Mouse (Mus musculus) forebrain, embryonic 15.5 days (tissue): ENCODE results near the gene Hhex. TPM values are rescaled to one million over a fixed set of nuclear protein-coding genes. Genes with fewer than 3 reads are reported as not detected.

Source experiments
- ATAC-seq: fragments of 200-750 bp; cut with Nextera tagmentation; replicated peaks from 2 replicates; pipeline ENCODE4 v1.8.0; 2017; ENCODE audit warnings: mild to moderate bottlenecking, moderate TSS enrichment, moderate library complexity
- H3K27ac ChIP-seq: fragments of 300-500 bp; sonication (generic); replicated peaks from 2 replicates; pipeline ENCODE4 v1.5.1; 2015; ENCODE audit warnings: mild to moderate bottlenecking, inconsistent platforms
- H3K27me3 ChIP-seq: fragments of 300-500 bp; sonication (generic); 2 replicates; pipeline ENCODE4 v1.6.1; 2015; ENCODE audit warnings: inconsistent platforms
- H3K36me3 ChIP-seq: fragments of 300-500 bp; sonication (generic); 2 replicates; pipeline ENCODE4 v1.6.1; 2015; ENCODE audit warnings: mild to moderate bottlenecking, inconsistent platforms
- H3K4me1 ChIP-seq: fragments of 300-500 bp; sonication (generic); 2 replicates; pipeline ENCODE4 v1.6.1; 2015; ENCODE audit warnings: inconsistent platforms
- H3K4me2 ChIP-seq: fragments of 300-500 bp; sonication (generic); replicated peaks from 2 replicates; pipeline ENCODE4 v1.6.1; 2015; ENCODE audit warnings: mild to moderate bottlenecking, inconsistent platforms
- H3K4me3 ChIP-seq: fragments of 300-500 bp; sonication (generic); 2 replicates; pipeline ENCODE4 v1.5.1; 2015; ENCODE audit warnings: mild to moderate bottlenecking, inconsistent platforms
- H3K9ac ChIP-seq: fragments of 300-500 bp; sonication (generic); replicated peaks from 2 replicates; pipeline ENCODE4 v1.6.1; 2015; ENCODE audit warnings: mild to moderate bottlenecking, inconsistent platforms
- H3K9me3 ChIP-seq: fragments of 300-500 bp; sonication (generic); 2 replicates; pipeline ENCODE4 v1.6.1; 2016; ENCODE audit warnings: inconsistent platforms
- WGBS: fragments of 180-500 bp; shearing (Covaris S2); methylation state at CpG from one replicate; pipeline ENCODE4 v1.1.7; 2015; ENCODE audit warnings: mixed read lengths; 5-methylcytosine and 5-hydroxymethylcytosine counted together
- polyA plus RNA-seq: library from polyadenylated mRNA; unstranded; fragments of >200 nt; fragmentation: Nextera tagmentation; extraction: Ambion mirVana; gene quantifications from 2 replicates; pipeline ENCODE4 v1.2.1, GENCODE M21; 2015

Hhex gene
- polyA plus RNA-seq, 1 experiment from 2014 or later, result 4.1 TPM

DNA sequence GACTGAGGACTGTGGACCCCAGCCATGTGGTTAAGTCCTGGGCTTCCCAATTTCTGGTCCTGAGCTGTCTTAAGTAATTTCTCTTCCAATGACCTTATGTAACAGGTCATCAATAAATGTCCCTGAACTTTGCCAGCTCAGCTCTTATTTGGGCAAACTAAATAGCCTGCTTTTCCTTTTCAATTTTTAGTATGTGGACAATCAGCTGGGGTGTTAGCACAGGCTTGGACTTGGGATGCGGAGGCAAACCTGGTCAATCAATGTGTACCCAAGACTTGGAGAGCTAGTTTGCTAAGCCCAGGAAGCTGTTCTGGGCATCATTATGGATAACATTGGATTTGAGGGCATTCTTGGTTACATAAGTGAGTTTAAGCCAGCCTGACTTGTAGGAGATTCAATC lies 21.4 kb downstream of the Hhex start:
- H3K4me3 ChIP-seq, result no peak overlapping the region
- H3K9me3 ChIP-seq, result no peaks in the 10 kb centered on the region
- no peak overlapping the region for H3K4me2 ChIP-seq
- H3K27me3 ChIP-seq, result no peaks in the 10 kb centered on the region
- no peak overlapping the region for H3K27ac ChIP-seq
- H3K9ac ChIP-seq, result no peak overlapping the region
- WGBS, result 98% methylated on average over 1 of the region's 1 CpGs
- H3K36me3 ChIP-seq, result no peaks in the 10 kb centered on the region
- no peaks in the 10 kb centered on the region for H3K4me1 ChIP-seq
- ATAC-seq, result no peak

GRCm38 (mm10) chr19:37458013-37458412 lies 23.4 kb downstream of the Hhex start:
- H3K4me2 ChIP-seq, result no peak overlapping the region
- no peak overlapping the region for H3K9ac ChIP-seq
- H3K4me3 ChIP-seq, result no peak overlapping the region
- WGBS, result 77% methylated on average over 6 of the region's 6 CpGs
- no peaks in the 10 kb centered on the region for H3K4me1 ChIP-seq
- no peak for ATAC-seq
- H3K27ac ChIP-seq, result no peak overlapping the region
- H3K9me3 ChIP-seq, result no peaks in the 10 kb centered on the region
- H3K36me3 ChIP-seq, result no peaks in the 10 kb centered on the region
- no peaks in the 10 kb centered on the region for H3K27me3 ChIP-seq

GRCm38 (mm10) chr19:37466403-37466802 lies 31.8 kb downstream of the Hhex start:
- H3K9ac ChIP-seq, result no peak overlapping the region
- no peak overlapping the region for H3K4me2 ChIP-seq
- H3K27ac ChIP-seq, result no peak overlapping the region
- no peaks in the 10 kb centered on the region for H3K9me3 ChIP-seq
- H3K4me3 ChIP-seq, result no peak overlapping the region
- 83% methylated on average over 3 of the region's 3 CpGs for WGBS
- H3K36me3 ChIP-seq, result no peaks in the 10 kb centered on the region
- ATAC-seq, result no peak
- no peaks in the 10 kb centered on the region for H3K4me1 ChIP-seq
- no peaks in the 10 kb centered on the region for H3K27me3 ChIP-seq

- no peak for ATAC-seq
- Histone ChIP-seq H3K36me3 (no peaks in the 10 kb centered on the region), H3K9me3 (no peaks in the 10 kb centered on the region), H3K27ac (no peak overlapping the region), H3K9ac (no peak overlapping the region), H3K4me1 (no peaks in the 10 kb centered on the region), H3K4me2 (no peak overlapping the region), H3K27me3 (no peaks in the 10 kb centered on the region), H3K4me3 (no peak overlapping the region)
- 87% methylated on average over 5 of the region's 5 CpGs for WGBS
Observed at GRCm38 (mm10) chr19:37466978-37467377, 32.4 kb downstream of the Hhex start.

DNA sequence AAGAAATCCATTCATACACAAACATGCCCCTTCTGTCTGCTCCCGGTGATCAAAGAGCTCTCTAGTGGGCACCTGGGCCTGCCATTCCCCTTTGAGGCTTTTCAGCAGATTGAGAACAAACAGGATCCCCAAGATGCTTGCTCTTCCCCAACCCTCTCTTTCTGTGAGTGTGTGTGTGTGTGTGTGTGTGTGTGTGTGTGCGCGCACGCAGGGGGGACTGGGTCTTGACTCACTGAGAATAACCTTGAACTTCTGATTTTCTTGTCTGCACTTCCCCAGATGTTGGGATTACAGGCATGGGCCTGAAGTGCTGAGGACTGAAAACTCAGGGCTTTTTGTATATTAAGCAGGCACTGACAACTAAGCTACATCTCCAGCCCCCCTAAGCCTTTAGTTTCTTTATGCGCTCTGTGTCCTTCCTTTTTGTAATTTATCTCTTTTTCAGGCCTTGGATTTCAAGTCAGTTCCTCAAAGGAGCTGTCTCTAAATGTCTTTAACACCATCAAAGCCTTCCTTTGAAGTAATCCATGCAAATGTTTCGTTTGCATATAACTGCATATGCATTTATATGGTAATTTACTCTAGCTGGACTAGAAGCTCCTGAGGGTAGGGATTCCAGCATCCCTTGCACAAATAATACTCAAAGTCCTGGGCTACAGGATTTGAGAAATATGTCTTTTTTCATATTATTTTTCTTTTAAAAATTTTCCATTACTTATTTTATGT lies 34.4 kb downstream of the Hhex start:
- Histone ChIP-seq H3K9me3 (no peaks in the 10 kb centered on the region), H3K4me2 (no peak overlapping the region), H3K36me3 (no peaks in the 10 kb centered on the region), H3K27me3 (no peaks in the 10 kb centered on the region), H3K9ac (no peak overlapping the region), H3K4me1 (no peaks in the 10 kb centered on the region), H3K27ac (no peak overlapping the region), H3K4me3 (no peak overlapping the region)
- no peak for ATAC-seq
- WGBS, result 63% methylated on average over 6 of the region's 6 CpGs

DNA sequence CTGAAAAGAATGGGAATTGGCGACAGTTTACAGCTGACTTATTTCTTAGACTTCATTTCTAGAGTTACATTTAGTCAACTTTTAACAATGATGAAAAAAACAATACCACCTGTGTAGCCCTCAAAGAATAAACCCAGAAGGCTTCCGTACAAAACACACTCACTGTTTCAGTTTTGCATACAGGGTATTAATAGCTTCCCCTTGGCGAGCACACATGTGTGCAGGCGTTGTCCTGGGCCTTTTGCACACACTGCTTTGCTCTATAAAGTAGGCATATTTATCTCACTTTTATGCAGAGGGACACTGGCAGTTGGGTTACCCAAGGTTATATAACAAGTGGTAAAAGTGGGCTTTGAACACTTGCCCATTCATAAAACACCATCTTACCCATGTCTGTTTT lies 37.1 kb downstream of the Hhex start:
- no peaks in the 10 kb centered on the region for H3K4me1 ChIP-seq
- ATAC-seq, result no peak
- no peak overlapping the region for H3K9ac ChIP-seq
- no peaks in the 10 kb centered on the region for H3K9me3 ChIP-seq
- H3K36me3 ChIP-seq, result no peaks in the 10 kb centered on the region
- H3K27me3 ChIP-seq, result no peaks in the 10 kb centered on the region
- no peak overlapping the region for H3K4me3 ChIP-seq
- WGBS, result 85% methylated on average over 4 of the region's 4 CpGs
- H3K4me2 ChIP-seq, result no peak overlapping the region
- no peak overlapping the region for H3K27ac ChIP-seq

DNA sequence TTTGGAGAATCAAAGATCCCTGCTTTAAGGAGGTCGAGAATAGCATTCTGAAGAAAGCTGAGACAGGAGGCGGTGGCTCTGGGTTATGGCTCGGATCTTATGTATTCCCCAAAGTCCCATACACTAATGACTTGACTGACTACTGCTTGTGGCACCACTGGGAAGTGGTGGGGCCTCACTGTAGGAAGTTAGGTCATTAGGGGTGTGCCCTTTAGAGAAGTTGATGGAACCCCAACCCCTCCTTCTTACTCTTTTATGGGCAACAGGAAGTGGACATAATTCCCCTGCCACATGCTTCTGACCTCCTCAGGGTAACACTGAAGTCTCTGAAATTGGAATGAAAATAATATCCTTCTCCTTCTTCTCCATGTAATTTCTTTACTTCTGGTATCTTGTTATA lies 38.0 kb downstream of the Hhex start:
- H3K9me3 ChIP-seq, result no peaks in the 10 kb centered on the region
- H3K36me3 ChIP-seq, result no peaks in the 10 kb centered on the region
- H3K4me1 ChIP-seq, result no peaks in the 10 kb centered on the region
- WGBS, result 83% methylated on average over 3 of the region's 3 CpGs
- H3K27ac ChIP-seq, result no peak overlapping the region
- H3K27me3 ChIP-seq, result no peaks in the 10 kb centered on the region
- no peak overlapping the region for H3K4me2 ChIP-seq
- no peak overlapping the region for H3K9ac ChIP-seq
- ATAC-seq, result no peak
- no peak overlapping the region for H3K4me3 ChIP-seq

DNA sequence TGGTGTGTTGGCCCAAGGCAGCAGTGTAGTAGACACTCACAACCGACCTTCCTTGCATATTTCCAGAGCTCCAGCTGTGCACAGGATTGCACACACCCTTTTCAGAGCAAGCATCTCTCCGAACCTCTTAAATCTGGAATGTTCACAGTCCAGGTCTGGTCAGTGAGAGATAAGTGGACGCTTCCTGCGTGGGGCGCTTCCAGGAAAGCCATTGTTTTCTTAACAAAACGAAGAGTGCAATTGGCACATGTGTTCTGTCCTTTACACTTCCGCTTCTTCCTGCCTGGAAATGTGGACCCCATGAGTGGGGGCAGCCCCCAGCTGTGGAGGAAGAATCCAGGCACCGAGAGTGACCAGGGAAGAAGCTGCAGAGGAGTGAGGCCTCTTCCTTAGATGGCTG lies 47.1 kb downstream of the Hhex start:
- H3K27me3 ChIP-seq, result no peaks in the 10 kb centered on the region
- H3K9me3 ChIP-seq, result no peaks in the 10 kb centered on the region
- H3K9ac ChIP-seq, result no peak overlapping the region
- H3K27ac ChIP-seq, result no peak overlapping the region
- H3K4me2 ChIP-seq, result no peak overlapping the region
- H3K4me1 ChIP-seq, result no peaks in the 10 kb centered on the region
- H3K36me3 ChIP-seq, result no peaks in the 10 kb centered on the region
- no peak for ATAC-seq
- H3K4me3 ChIP-seq, result no peak overlapping the region
- 81% methylated on average over 8 of the region's 8 CpGs for WGBS

DNA sequence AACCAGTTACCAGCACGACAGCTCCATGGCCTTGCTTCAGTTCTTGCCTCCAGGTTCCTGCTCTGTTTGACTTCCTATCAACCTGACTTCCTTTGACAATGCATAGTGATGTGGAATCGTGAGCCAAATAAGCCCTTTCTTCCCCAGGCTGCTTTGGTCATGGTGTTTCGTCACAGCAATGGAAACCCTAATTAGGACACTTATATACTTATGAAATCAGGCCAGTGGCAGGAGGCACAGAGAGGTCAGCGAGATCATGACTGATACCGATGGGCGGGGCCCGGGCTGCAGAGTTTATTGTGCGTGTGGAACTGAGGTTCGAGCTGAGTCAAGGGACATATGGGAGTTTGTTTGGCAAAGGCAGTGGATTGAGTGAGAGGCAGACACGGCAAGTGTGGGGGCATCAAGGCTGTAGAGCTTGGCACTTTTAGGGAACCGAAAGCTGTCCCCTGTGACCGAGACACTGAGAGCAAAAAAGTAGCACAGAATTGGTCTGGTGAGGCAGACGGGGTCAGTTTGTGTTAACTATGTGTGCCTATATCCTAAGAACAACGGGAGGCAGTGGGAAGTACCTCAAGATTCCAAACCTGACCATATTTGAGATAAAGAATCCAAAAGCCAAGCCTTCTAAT lies 48.1 kb downstream of the Hhex start:
- no peaks in the 10 kb centered on the region for H3K4me1 ChIP-seq
- ATAC-seq, result no peak
- H3K36me3 ChIP-seq, result no peaks in the 10 kb centered on the region
- H3K27ac ChIP-seq, result no peak overlapping the region
- no peaks in the 10 kb centered on the region for H3K27me3 ChIP-seq
- no peak overlapping the region for H3K4me2 ChIP-seq
- H3K4me3 ChIP-seq, result no peak overlapping the region
- no peaks in the 10 kb centered on the region for H3K9me3 ChIP-seq
- WGBS, result 84% methylated on average over 14 of the region's 14 CpGs
- H3K9ac ChIP-seq, result no peak overlapping the region

DNA sequence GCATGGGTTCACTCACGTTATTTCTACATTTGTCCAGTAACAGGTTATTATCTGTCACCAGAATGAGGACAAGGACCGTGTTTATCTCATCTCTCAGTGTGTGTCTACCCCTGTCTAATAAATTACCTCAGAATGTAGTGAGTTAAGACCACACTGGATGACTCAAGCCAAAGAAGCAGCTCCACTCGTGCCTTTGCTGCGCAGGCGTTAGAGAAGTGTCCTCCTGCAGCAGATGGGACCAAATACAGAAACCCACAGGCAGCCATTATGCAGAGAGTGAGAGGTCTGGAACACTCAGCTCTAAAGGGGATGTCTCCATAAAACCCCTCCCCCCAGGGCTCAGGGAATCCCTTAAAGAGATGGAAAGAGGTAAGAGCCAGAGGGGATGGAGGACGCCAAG lies 50.2 kb downstream of the Hhex start:
- ATAC-seq, result no peak
- Histone ChIP-seq H3K4me1 (no peaks in the 10 kb centered on the region), H3K4me2 (no peak overlapping the region), H3K9ac (no peak overlapping the region), H3K36me3 (no peaks in the 10 kb centered on the region), H3K27ac (no peak overlapping the region), H3K27me3 (no peaks in the 10 kb centered on the region), H3K4me3 (no peak overlapping the region), H3K9me3 (no peaks in the 10 kb centered on the region)
- WGBS, result 88% methylated on average over 6 of the region's 6 CpGs

DNA sequence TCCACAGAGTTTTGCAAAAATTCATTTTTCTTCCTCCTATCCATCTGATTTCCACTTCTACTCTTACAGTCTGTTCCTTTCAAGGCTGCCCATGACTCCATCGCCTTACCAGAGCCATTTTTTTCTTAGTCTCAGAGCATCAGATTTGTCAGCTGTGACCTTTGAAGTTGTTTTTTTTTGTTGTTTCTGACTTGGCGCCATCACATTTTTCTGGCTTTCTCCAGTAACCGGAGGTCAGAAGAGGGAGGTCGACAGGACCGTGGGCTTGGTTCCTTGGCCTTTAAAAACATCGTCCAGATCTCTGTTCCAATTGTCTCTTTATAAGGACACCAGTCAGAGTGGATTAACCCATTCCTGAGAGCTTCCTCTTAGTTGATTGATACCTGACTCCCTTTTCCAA lies 52.2 kb downstream of the Hhex start:
- Histone ChIP-seq H3K27me3 (no peaks in the 10 kb centered on the region), H3K9ac (no peak overlapping the region), H3K27ac (no peak overlapping the region), H3K36me3 (no peaks in the 10 kb centered on the region), H3K4me2 (no peak overlapping the region), H3K4me3 (no peak overlapping the region), H3K9me3 (no peaks in the 10 kb centered on the region), H3K4me1 (no peaks in the 10 kb centered on the region)
- 88% methylated on average over 6 of the region's 6 CpGs for WGBS
- no peak for ATAC-seq

DNA sequence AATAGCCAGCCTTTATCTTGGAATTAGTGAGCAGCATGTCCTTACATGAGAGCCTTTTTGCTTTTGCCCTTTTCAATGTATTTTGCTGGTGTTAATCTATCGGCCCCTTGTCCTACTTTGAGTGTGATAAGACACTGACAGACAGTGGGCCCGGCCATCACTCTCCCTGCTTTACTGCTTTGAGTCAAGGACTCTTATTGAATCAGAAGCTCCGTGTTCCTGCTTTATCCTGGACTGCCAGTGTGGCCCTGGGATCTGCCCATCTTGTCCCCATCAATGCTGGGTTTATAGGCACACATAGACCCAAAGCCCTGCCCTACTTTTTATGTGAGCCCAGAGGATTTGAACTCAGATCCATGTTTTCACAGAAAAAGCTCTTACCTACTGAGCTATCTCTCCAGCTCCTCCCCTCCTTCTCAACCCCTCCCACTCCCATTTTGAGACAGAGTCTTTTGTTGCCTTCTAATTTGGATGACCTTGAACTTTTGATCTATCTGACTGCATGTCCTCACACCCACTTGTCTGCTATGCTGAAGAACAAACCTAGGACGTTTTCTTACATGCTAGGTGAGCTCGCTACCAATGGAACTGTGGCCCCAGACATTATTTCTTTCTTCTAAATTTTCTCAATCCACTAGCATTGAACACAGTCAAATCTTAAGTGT lies 53.3 kb downstream of the Hhex start:
- no peak overlapping the region for H3K27ac ChIP-seq
- no peaks in the 10 kb centered on the region for H3K36me3 ChIP-seq
- H3K4me3 ChIP-seq, result no peak overlapping the region
- no peak overlapping the region for H3K9ac ChIP-seq
- no peak for ATAC-seq
- H3K9me3 ChIP-seq, result no peaks in the 10 kb centered on the region
- no peaks in the 10 kb centered on the region for H3K4me1 ChIP-seq
- no peaks in the 10 kb centered on the region for H3K27me3 ChIP-seq
- WGBS, result 91% methylated on average over 5 of the region's 5 CpGs
- H3K4me2 ChIP-seq, result no peak overlapping the region
